Mouse (Mus musculus): ENCODE measurements around the gene Dnmt1. TPM values are rescaled to one million over a fixed set of nuclear protein-coding genes. Genes with fewer than 3 reads are reported as not detected.

Gene Dnmt1
- polyA plus RNA-seq (2012), result 152 and 172 TPM in 2 replicates

GRCm38 (mm10) chr9:20959430-20959938, at the start of gene Dnmt1:
Gene Dnmt1, minus strand, starts transcription at chr9:20959888.
- no peak for TF ChIP-seq GATA1 (IDR thresholded peaks at IDR 0.05; ENCODE audit: low read length)

- TF ChIP-seq GATA1 (IDR thresholded peaks at IDR 0.05; ENCODE audit: low read length), result no peak
These were observed 48.3 kb upstream of the Dnmt1 start for GRCm38 (mm10) chr9:21008007-21008406.

- TF ChIP-seq GATA1 (IDR thresholded peaks at IDR 0.05; ENCODE audit: low read length), result no peak
These were observed 47.7 kb upstream of the Dnmt1 start for GRCm38 (mm10) chr9:21007313-21007952.

- no peak for TF ChIP-seq GATA1 (IDR thresholded peaks at IDR 0.05; ENCODE audit: low read length)
These were observed 43.2 kb upstream of the Dnmt1 start, which contains the start of gene Mrpl4 for GRCm38 (mm10) chr9:21002627-21003551. Gene Mrpl4, plus strand, starts transcription at chr9:21002738.

GRCm38 (mm10) chr9:21002270-21002626, 42.6 kb upstream of the Dnmt1 start:
- no peak for TF ChIP-seq GATA1 (IDR thresholded peaks at IDR 0.05; ENCODE audit: low read length)

- no peak for TF ChIP-seq GATA1 (IDR thresholded peaks at IDR 0.05; ENCODE audit: low read length)
These were observed 42.0 kb upstream of the Dnmt1 start for GRCm38 (mm10) chr9:21001651-21002200.

GRCm38 (mm10) chr9:21000811-21001210, 41.1 kb upstream of the Dnmt1 start:
- no peak for TF ChIP-seq GATA1 (IDR thresholded peaks at IDR 0.05; ENCODE audit: low read length)

- TF ChIP-seq GATA1 (IDR thresholded peaks at IDR 0.05; ENCODE audit: low read length), result no peak
These were observed 37.4 kb upstream of the Dnmt1 start for GRCm38 (mm10) chr9:20997065-20997464.

GRCm38 (mm10) chr9:20995069-20995468, 35.4 kb upstream of the Dnmt1 start:
- TF ChIP-seq GATA1 (IDR thresholded peaks at IDR 0.05; ENCODE audit: low read length), result no peak

- no peak for TF ChIP-seq GATA1 (IDR thresholded peaks at IDR 0.05; ENCODE audit: low read length)
These were observed 33.6 kb upstream of the Dnmt1 start for GRCm38 (mm10) chr9:20993165-20993898.

GRCm38 (mm10) chr9:20991587-20991986, 31.9 kb upstream of the Dnmt1 start:
- no peak for TF ChIP-seq GATA1 (IDR thresholded peaks at IDR 0.05; ENCODE audit: low read length)

- no peak for TF ChIP-seq GATA1 (IDR thresholded peaks at IDR 0.05; ENCODE audit: low read length)
These were observed 31.2 kb upstream of the Dnmt1 start for GRCm38 (mm10) chr9:20990861-20991260.

GRCm38 (mm10) chr9:20987953-20988352, 28.3 kb upstream of the Dnmt1 start:
- no peak for TF ChIP-seq GATA1 (IDR thresholded peaks at IDR 0.05; ENCODE audit: low read length)

GRCm38 (mm10) chr9:20986952-20987686, 27.4 kb upstream of the Dnmt1 start:
- no peak for TF ChIP-seq GATA1 (IDR thresholded peaks at IDR 0.05; ENCODE audit: low read length)

- TF ChIP-seq GATA1 (IDR thresholded peaks at IDR 0.05; ENCODE audit: low read length), result no peak
These were observed 23.5 kb upstream of the Dnmt1 start for GRCm38 (mm10) chr9:20983169-20983568.
